Mouse (Mus musculus): ENCODE results near the gene Hspg2. TPM values are rescaled to one million over a fixed set of nuclear protein-coding genes. Genes with fewer than 3 reads are reported as not detected.

Gene Hspg2
- total and polyA plus RNA-seq, 3 experiments = 87.4 to 150 (median 125) TPM

- DNase-seq = no peak
Measured at GRCm38 (mm10) chr4:137480993-137481340, 12.4 kb downstream of the Hspg2 start.

DNA sequence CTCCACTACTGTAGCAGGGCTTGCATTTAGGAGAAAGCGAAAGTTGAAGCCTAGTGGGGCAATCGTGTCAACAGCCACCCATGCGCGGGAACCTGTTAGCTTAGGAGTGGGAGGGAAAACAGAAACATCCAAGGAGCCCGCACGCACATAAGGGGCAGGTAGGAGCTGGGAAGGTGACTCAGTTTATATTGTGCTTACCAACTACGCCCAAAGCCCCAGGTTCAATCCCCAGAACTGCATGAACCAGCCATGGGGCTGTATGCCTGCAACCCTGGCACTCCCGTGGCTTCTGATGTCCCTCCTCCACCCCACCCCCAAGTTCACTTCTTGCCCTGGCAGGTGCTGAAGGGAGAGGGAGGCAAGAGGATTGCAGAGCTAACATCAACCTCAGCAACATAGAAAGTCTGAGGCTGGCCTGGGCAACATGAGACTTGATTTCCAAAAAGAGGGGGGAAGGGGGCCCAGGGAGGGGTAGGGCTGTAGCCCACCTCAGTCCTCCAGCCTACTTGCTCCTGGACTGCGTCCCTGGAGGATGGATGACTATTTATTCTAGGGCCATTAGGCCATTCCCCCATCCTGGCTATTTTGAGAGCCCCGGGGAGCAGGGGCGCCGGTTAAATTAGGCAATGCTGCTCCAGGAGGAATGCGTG is 12.9 kb downstream of the Hspg2 start:
- no peak for DNase-seq

- peak; percentile 77 for DNase-seq
Measured at GRCm38 (mm10) chr4:137483871-137484270, 15.3 kb downstream of the Hspg2 start.

DNA sequence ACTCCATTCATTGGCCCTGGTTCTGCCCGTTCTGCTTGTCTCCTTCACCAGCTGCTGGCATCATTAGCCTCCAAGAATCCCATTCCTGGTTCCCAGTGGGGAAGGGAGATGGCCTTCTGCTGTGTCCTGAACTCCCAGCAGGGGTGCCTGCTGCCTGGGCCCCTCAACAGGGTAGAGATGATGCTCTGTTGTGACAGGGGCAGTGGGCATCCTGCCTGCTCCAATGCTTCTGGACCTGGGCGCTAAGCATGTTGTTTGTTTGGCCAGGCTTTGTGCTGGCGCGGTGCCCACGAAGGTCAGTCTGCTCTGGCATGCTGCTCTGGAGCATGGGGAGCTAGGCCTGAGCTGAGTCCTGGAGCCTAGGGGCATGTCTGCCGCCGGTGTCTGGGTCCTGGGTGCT is 16.0 kb downstream of the Hspg2 start:
- peak; percentile 84 for DNase-seq

DNA sequence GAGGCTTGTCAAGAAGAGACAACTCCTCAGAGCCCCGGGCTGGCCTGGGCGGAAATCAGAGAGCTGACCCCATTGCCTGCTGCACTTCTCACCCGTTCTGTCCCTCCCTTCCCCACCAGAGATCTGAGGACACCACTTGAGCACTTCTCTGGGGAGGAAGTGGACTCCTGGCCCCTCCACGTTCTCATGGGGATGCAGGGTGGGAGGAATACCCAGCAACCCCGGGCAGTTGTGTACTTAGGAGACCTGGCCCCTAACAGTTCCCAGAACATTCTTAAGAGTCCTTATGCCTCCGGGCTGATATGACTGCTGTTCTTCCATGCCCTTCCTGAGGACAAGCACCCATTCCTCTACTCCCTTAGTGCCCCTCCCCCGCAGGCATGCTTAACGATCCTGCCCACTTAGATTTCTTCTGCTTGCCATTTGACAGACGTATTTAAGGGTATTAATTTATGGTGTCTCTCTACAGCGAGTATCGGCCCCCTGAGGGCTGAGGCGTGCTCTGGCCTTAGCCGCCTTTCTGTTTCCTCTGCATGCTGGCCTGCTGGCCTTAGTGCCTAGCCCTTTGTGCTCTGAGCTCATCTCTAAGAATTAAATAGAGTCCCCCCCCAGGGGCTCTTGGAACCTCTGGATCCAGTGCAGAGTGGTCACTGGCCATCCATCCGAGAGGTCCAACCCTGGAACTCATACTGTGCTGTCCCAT is 16.8 kb downstream of the Hspg2 start:
- no peak for DNase-seq

- DNase-seq = peak; percentile 78
Measured at GRCm38 (mm10) chr4:137486081-137487014, 17.8 kb downstream of the Hspg2 start.

- DNase-seq = peak; percentile 87
Measured at GRCm38 (mm10) chr4:137487286-137488000, 18.9 kb downstream of the Hspg2 start.

GRCm38 (mm10) chr4:137488038-137488437 is 19.5 kb downstream of the Hspg2 start:
- DNase-seq = no peak

GRCm38 (mm10) chr4:137488571-137489303 is 20.2 kb downstream of the Hspg2 start:
- no peak for DNase-seq

DNA sequence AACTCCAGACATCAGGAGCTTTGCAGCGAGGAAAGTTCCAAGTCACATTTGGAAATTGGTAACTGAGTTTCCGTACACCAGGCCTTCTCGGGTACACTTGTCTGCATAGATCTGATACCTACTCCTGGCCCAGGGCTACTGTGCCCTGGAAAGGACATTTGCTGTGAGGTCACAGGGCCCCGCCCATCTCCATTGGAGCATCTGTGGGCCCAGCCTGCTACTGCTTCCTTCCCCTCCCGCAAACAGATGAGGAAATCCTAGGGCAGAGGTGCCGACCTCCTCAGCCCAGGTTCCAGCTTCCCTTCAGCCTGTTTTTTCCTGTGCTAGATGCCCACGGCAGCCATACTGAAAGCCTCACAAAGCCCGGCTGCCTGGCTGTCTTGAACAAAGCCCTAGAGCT is 21.4 kb downstream of the Hspg2 start:
- DNase-seq = peak; percentile 70

GRCm38 (mm10) chr4:137492563-137492962 is 24.0 kb downstream of the Hspg2 start:
- DNase-seq = no peak

- DNase-seq = no peak
Measured at GRCm38 (mm10) chr4:137493187-137493586, 24.6 kb downstream of the Hspg2 start.

DNA sequence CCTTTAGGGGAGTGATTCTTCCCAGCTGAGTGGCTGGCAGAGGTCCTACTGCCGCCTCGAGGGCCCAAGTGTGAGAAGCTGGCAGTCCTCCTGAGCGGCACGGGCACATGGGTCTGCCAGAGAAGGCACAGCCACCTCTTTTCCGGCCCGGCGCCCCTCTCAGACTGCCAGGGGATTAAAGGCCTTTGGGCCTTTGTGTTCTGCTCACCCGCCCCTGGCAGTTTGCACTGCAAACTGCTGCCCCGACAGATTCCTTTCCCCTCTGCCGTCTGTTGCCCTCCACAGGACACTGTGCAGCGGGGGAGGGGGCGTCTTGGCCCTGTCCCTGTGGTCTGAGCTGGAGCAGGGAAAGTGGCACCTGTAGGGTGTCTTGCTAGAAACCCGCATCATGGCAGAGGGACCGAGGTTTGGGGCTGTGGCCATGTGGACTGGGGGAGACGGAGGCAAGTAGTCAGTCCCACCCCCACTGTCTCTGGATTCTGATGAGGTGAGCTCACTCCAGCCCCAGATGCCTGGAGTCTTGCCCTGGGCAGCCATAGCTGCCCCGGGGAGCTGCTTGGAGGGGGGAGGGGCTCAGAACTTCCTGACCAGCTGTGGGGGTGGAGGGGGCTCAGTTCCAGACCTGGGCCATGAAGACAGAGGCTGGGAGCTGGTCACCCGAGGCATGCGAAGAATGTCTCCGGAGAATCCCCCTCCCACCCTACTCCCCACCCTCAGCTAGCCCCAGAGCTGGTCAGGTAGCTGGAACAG is 26.4 kb downstream of the Hspg2 start:
- no peak for DNase-seq

- no peak for DNase-seq
Measured at GRCm38 (mm10) chr4:137495501-137496100, 27.0 kb downstream of the Hspg2 start.

GRCm38 (mm10) chr4:137497367-137497766 is 28.8 kb downstream of the Hspg2 start:
- DNase-seq = peak; percentile 82

DNA sequence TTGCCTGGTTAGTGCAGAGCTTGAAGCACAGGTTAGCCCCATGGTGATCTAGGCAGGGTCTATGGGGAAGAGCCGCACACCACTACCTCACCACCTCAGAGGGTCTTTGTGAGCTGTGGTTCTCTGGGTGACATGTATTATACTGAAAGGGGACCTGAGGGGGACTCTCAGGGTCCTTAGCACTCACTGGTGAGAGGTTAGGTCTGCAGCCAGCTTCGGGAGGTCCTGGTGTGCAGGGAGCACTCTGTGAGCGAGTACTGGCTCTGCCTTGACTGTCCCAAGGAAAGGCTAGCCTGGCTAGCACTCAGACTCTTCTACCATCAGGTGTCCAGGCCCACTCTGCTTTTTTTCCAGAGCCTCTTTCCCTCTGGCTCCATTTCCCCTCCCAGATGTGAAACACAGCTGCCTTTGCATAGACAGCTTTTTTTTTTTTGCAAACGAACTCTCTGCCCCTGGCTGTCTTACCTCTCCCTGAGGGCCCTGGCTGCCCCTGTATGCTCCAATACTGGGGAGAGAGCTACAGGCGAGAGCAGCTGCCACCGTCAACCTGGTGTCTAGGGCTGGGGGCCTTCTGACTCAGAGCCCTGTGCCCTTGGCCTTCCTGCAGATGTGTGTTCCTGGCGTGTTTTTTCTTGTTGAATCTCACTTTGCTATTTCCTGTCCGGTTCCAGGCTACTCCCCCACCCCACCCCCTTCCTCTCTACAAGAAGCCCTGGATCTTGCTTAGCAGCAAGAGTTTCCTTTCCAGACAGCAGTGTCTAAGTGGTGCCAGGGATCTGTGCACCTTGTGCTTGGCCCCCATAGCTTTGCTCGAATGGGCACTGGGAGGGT is 29.5 kb downstream of the Hspg2 start:
- peak; percentile 86 for DNase-seq

DNA sequence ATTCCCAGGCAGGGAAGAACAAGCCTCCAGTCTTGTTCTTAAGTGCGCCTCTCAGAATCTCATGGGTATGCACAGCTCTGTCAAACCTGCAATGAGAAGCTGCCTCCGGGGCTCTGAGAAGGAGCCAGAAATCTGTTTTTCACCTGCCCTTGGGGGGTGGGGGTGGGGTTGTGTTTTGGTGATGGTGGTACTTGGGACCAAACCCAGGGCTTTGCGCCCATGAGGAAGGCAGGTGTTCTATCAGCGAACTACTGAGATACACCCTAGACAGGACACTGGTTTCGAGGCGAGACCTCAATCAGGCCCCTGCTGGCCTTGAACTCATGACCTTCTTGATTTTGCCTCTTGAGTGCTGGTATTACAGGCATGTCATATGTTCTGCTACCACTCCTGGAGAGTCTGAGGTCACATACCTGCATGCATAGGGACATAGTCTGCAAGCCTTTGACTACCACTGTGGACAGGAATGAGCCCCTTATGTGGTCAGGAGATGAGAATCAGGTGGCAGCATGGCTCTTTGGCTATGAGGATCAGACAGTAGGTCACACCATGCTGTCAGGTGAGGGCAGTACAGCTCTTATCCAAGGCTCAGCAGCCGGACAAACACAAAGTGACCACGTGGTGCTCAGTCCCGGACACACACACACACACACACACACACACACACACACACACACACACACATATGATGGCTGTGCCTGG is 30.5 kb downstream of the Hspg2 start:
- DNase-seq = no peak

GRCm38 (mm10) chr4:137500149-137500548 is 31.6 kb downstream of the Hspg2 start:
- DNase-seq = no peak

DNA sequence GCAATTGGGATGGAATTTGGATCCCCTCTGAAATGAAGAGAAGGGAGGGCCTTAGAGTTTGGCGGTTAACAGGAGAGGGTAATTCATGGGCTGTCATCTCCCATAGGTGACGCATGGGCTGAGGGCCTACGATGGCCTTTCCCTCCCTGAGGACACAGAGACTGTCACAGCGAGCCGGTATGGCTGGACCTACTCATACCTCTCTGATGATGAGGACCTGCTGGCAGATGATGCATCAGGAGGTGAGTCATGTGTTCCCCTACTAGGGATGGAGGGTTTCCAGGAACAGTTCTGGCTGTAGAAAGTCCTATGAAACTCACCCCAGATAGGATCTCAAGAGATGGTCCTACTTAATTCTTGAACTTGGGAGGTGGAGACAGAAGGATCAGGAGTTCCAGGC is 32.4 kb downstream of the Hspg2 start:
- peak; percentile 85 for DNase-seq
